Mouse (Mus musculus): ENCODE measurements around the gene Klra3.
"Not testable (repeated sequence)": the region's sequence is repeated elsewhere in the genome, so short reads cannot be mapped to it uniquely, and the experiment has no call there.

Klra3 gene

DNA sequence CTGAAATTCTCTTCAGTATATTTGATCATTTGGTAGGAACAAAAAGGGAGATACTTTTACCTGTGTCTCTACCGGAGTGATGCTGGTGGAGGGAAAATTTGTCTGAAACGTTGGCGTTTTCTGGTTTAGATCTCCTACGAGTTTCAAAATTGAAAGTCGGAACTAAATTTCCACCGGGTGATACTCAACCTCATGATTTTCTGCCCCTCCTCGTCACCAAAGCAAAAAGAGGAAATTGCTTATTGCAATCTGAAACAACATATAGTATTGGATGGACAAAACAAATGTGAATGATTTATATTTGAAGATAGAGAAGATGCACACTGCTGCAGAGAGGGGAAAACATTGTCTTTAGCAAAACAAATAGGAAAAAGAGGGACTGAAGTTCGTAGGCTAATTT lies at the start of gene Klra3:
Gene Klra3 (minus strand): TSS at position 164 of the 400 bp plus-strand sequence.
- DNase-seq, result no peak

DNA sequence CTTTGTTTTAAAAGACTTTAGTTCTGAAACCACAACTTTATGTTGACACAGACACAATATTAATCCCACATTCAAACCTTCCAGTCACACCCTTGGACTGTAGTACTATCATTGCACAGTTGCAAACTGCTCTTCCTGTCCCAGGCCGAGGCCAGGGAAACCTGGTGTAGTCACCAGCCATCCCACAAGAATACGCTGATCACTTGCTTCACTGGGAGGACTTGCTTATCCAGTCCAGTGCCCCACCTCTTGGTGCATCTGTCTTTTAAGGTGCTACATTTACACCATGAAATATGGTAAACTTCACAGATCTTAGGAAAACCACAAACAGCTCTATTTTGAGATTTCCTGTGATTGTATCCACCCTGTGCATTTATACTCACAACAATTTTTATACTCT lies 49.4 kb upstream of the Klra3 start, which contains the start of gene Klra1:
Gene Klra1 (minus strand): TSS at position 125 of the 400 bp plus-strand sequence.
- peak; percentile 5 for DNase-seq

DNA sequence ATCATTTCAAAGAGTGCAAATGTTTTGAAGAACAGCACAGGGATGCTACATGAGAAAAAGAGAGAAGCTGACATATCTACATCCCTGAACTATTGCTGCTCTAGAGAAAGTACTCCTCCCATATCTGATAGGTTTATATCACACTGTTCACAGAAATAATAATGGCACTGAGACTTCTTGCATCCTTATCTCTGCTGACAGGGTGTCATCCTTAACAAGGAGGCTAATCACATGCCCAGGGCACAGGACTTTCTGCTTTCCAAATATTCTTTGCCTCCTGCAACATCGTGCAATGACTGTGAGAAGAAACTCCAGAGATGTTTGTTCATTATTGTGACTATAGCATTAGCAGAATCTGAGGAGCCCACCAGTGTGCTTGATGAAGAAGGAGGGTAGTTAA lies 48.4 kb upstream of the Klra3 start:
- no peak for DNase-seq

GRCm38 (mm10) chr6:130382375-130382774 lies 45.0 kb upstream of the Klra3 start:
- no peak for DNase-seq

DNA sequence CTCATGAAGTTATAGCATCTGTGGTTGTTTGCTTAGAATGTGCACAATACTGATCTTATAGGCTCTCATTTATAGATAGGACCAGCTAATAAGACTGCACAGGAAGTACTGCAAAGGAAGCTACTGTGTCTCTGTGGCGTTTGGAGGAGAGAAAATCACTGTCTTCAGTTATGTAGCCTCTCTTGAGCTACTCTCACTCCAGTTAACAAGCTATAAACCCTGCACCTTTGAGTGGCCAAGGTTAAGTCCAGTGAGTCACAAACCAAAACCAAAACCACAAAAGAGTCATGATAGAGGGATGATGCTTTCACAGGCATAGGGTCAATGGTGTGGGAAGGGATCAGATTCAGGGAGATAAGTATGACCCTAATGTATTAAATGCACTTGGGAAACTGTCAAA lies 8.0 kb upstream of the Klra3 start:
- not testable (repeated sequence) for DNase-seq

GRCm38 (mm10) chr6:130341973-130342372 lies 4.6 kb upstream of the Klra3 start:
- not testable (repeated sequence) for DNase-seq

- no peak for DNase-seq
Measured at GRCm38 (mm10) chr6:130287984-130288649, 49.3 kb downstream of the Klra3 start.

GRCm38 (mm10) chr6:130281828-130282227 lies 55.5 kb downstream of the Klra3 start, which contains the start of gene Klra10:
Klra10 (minus strand) TSS chr6:130281928.
- DNase-seq, result not testable (repeated sequence)

All from thymus, postnatal 25 days (tissue).